In genomic region chr5:130891735-130892134, GRCm38 (mm10) we compare ENCODE assay signal across 15 mouse cellular contexts.
"Had no signal": no experiment of that assay in that cellular context is flagged by ENCODE, and none has a peak within 500 bp of the region (broad histone marks: within the 10 kb centered on the region; RNA-seq: fewer than 3 reads in every experiment).

No protein-coding gene starts in this region.

- H3K9ac ChIP-seq: kidney, embryonic 15.5 days; limb, embryonic 13.5 days; liver, embryonic 15.5 days; midbrain, embryonic 12.5 days had no signal

- H3K36me3 ChIP-seq: kidney, embryonic 15.5 days; limb, embryonic 13.5 days; liver, embryonic 15.5 days; midbrain, embryonic 12.5 days had no signal

- H3K4me2 ChIP-seq: kidney, embryonic 15.5 days; limb, embryonic 13.5 days; liver, embryonic 11.5 days; liver, embryonic 15.5 days; midbrain, embryonic 12.5 days had no signal

- DNase-seq: kidney, adult 2 months; kidney, postnatal 25 days; layer of hippocampus, adult 9-11 months; layer of hippocampus, postnatal 36 days; thymus, postnatal 4 days had no signal

- ATAC-seq: intestine, embryonic 16.5 days; midbrain, embryonic 16.5 days had no signal

- H3K27ac ChIP-seq: kidney, embryonic 15.5 days; limb, embryonic 13.5 days; liver, embryonic 15.5 days; macrophage; midbrain, embryonic 12.5 days; stomach, postnatal 0 days had no signal

- H3K27me3 ChIP-seq: kidney, embryonic 15.5 days; limb, embryonic 13.5 days; liver, embryonic 15.5 days; megakaryocyte, embryonic 14.5 days; midbrain, embryonic 12.5 days had no signal

- H3K9me3 ChIP-seq: kidney, embryonic 15.5 days; liver, embryonic 15.5 days; midbrain, embryonic 12.5 days had no signal

- H3K4me1 ChIP-seq: liver, embryonic 15.5 days; megakaryocyte, embryonic 14.5 days; midbrain, embryonic 12.5 days had no signal

- H3K4me3 ChIP-seq: kidney, embryonic 15.5 days; limb, embryonic 13.5 days; liver, embryonic 15.5 days; megakaryocyte, embryonic 14.5 days; midbrain, embryonic 12.5 days had no signal
